In genomic region chr3:152190679-152191477, GRCm38 (mm10) we compare ENCODE assay signal across 8 mouse cellular contexts. TPM values are rescaled to one million over a fixed set of nuclear protein-coding genes. Genes with fewer than 3 reads are reported as not detected.
A peak's percentile ranks its signal among the peaks of the same experiment; 100 is the strongest.
DNase-seq lines count a peak whose midpoint lies in the region; TF ChIP-seq lines count a peak whose summit lies in the region.

No protein-coding gene starts in this region.

- H3K4me1 ChIP-seq in embryonic fibroblast, embryonic 13.5 days (ENCODE audit: control insufficient read depth, insufficient read depth, low read length): peaks cover 2% of the 10 kb centered on the region; the same call in 1 of the 2 replicates

- peak overlapping the region; percentile 76 for H3K4me3 ChIP-seq in gastrocnemius, adult 2 months
- peak overlapping the region; percentile 79 for H3K4me3 ChIP-seq in embryonic fibroblast, embryonic 13.5 days (ENCODE audit: insufficient read depth, low read length)

- intact Hi-C loops in gastrocnemius, adult 2 months (cut with DNase I): loop anchor here (2.0 kb wide), 1 partner anchor 40 kb away; no protein-coding TSS in a partner anchor

- TF ChIP-seq POLR2A in embryonic fibroblast, embryonic 13.5 days (IDR thresholded peaks at IDR 0.05; ENCODE audit: low read depth, low read length): no peak

- peak overlapping the region; percentile 93 for H3K27ac ChIP-seq in gastrocnemius, adult 2 months
- peak overlapping the region; percentile 77 for H3K27ac ChIP-seq in embryonic fibroblast, embryonic 13.5 days (ENCODE audit: insufficient read depth, low read length)

- no peak for DNase-seq in gastrocnemius, adult 2 months
- no peak for DNase-seq in gastrocnemius, postnatal 25 days
- DNase-seq in 416B (ENCODE audit: low read depth): peak; percentile 65
- peak; percentile 63 for DNase-seq in liver
- DNase-seq in right cerebral cortex, postnatal 25 days: no peak
- no peak for DNase-seq in cerebellum, postnatal 10 days
- no peak for DNase-seq in yolk sac, embryonic 10.5 days (ENCODE audit: low spot score)

- TF ChIP-seq CTCF in gastrocnemius, adult 2 months (IDR thresholded peaks at IDR 0.05): no peak
- TF ChIP-seq CTCF in embryonic fibroblast, embryonic 13.5 days (IDR thresholded peaks at IDR 0.05; ENCODE audit: borderline replicate concordance, insufficient read depth, low read length): no peak

RNA-seq across cellular contexts. Expression of gene Dnajb4, which starts 19.2 kb away (rescaled TPM):
- total RNA-seq in gastrocnemius, adult 2 months (2021): 10 to 100 TPM; 45.5 to 85.8 TPM
- 10 to 100 TPM; 43.3 to 47.7 TPM for total RNA-seq in gastrocnemius, postnatal 25 days (2021)
- polyA plus RNA-seq in embryonic fibroblast, embryonic 13.5 days (2011; ENCODE audit: insufficient read length, low read depth, missing spikeins): 94.2 and 127 TPM in 2 replicates

RNA-seq across cellular contexts. Expression of gene Fubp1, which starts 19.3 kb away (rescaled TPM):
- 10 to 100 TPM; 30.1 to 36.8 TPM for total RNA-seq in gastrocnemius, adult 2 months (2021)
- total RNA-seq in gastrocnemius, postnatal 25 days (2021): 10 to 100 TPM; 29.1 to 29.7 TPM
- 138 and 142 TPM in 2 replicates for polyA plus RNA-seq in embryonic fibroblast, embryonic 13.5 days (2011; ENCODE audit: insufficient read length, low read depth, missing spikeins)

RNA-seq across cellular contexts. Expression of gene Gipc2, which starts 24.8 kb away (rescaled TPM):
- under 1 TPM; 0.69 to 0.75 TPM for total RNA-seq in gastrocnemius, adult 2 months (2021)
- total RNA-seq in gastrocnemius, postnatal 25 days (2021): under 1 TPM; 0.24 to 0.59 TPM
- 1.9 and 3.9 TPM in 2 replicates for polyA plus RNA-seq in embryonic fibroblast, embryonic 13.5 days (2011; ENCODE audit: insufficient read length, low read depth, missing spikeins)

Comparison
In these comparisons a context has a peak if more than half of its experiments do, and no peak if none do; other contexts are left out.
1. DNase-seq: peak in 416B (single experiment) and liver (single experiment); none in gastrocnemius, adult 2 months (single experiment), gastrocnemius, postnatal 25 days (single experiment), right cerebral cortex, postnatal 25 days (single experiment), cerebellum, postnatal 10 days (0 of 2) and yolk sac, embryonic 10.5 days (single experiment).